ENCODE assay signal across 14 mouse cellular contexts in the genomic region with DNA sequence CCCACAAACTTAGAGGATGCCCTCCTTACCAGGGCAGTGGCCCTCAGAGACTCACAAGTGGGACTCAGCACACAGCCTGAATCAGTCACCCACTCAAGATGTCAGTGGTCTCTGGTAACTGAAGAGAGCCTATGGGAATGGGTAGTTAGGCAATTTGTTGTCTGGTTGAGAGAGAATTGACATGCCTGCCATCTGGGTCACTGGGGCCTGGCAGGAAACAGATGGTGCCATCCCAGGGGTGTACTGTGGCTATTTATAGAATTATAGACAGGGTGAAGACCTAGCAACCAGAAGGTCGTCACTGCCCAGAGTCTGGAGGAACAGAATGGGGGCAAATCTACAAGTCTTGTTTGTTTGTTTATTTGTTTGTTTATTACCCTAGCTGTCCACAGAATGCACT. TPM values are rescaled to one million over a fixed set of nuclear protein-coding genes. Genes with fewer than 3 reads are reported as not detected.
DNase-seq lines count a peak whose midpoint lies in the region.
"Had no signal": no experiment of that assay in that cellular context is flagged by ENCODE, and none has a peak within 500 bp of the region (broad histone marks: within the 10 kb centered on the region; RNA-seq: fewer than 3 reads in every experiment).

No protein-coding gene starts in this region.

- H3K27me3 ChIP-seq in heart, embryonic 10.5 days (ENCODE audit: insufficient read depth, poor library complexity, severe bottlenecking) = no peaks in the 10 kb centered on the region
- H3K27me3 ChIP-seq: neural tube, embryonic 12.5 days; stomach, embryonic 15.5 days had no signal

- peaks cover 7% of the 10 kb centered on the region; the same call in 1 of the 2 replicates for H3K4me1 ChIP-seq in heart, embryonic 10.5 days
- H3K4me1 ChIP-seq: stomach, embryonic 15.5 days had no signal

- 18% methylated on average over 1 of the region's 1 CpGs for WGBS in heart, embryonic 10.5 days

- H3K4me3 ChIP-seq in heart, embryonic 10.5 days = no peak overlapping the region
- H3K4me3 ChIP-seq: neural tube, embryonic 12.5 days; stomach, embryonic 15.5 days had no signal

- no peak for DNase-seq in heart, embryonic 10.5 days (ENCODE audit: low spot score)
- no peak for DNase-seq in heart, postnatal 36 days
- DNase-seq in A20 (ENCODE audit: low read depth, low spot score) (peak; percentile 17), MN1 (ENCODE audit: low spot score) (peak; percentile 69)
- peak; percentile 62 to 68 for DNase-seq in cerebellum, postnatal 36 days
- DNase-seq in ovary, adult 18-20 months (ENCODE audit: low spot score) = no peak
- no peak for DNase-seq in right cerebral cortex, postnatal 36 days (ENCODE audit: low spot score in 2 of 2)
- DNase-seq: adrenal gland, postnatal 25 days; kidney, adult 11 months; kidney, postnatal 4 days; liver; thymus, postnatal 4 days had no signal

- H3K27ac ChIP-seq in heart, embryonic 10.5 days = peak overlapping the region; percentile 29; the same call in 1 of the 2 replicates
- H3K27ac ChIP-seq: neural tube, embryonic 12.5 days; stomach, embryonic 15.5 days had no signal

- H3K36me3 ChIP-seq in heart, embryonic 10.5 days = no peaks in the 10 kb centered on the region
- H3K36me3 ChIP-seq: neural tube, embryonic 12.5 days; stomach, embryonic 15.5 days had no signal

- intact Hi-C loops in heart, postnatal 36 days (cut with DNase I) = no loop called here

- no peaks in the 10 kb centered on the region for H3K9me3 ChIP-seq in heart, embryonic 10.5 days
- H3K9me3 ChIP-seq: neural tube, embryonic 12.5 days; stomach, embryonic 15.5 days had no signal

RNA-seq across cellular contexts. Expression of gene Gsg1l, which starts 54.8 kb away (rescaled TPM):
- 3.1 and 7.2 TPM in 2 replicates for polyA plus RNA-seq in heart, embryonic 10.5 days (2016; fragmentation: Nextera tagmentation; extraction: Ambion mirVana)
- total RNA-seq in heart, postnatal 36 days (2021) = 10 to 100 TPM in 1 of 2 experiments, 1 to 10 TPM in 1; 7.1 to 10.6 TPM

Comparison
In these comparisons a context has a peak if more than half of its experiments do, and no peak if none do; other contexts are left out.
1. DNase-seq: peak in A20 (single experiment), MN1 (single experiment) and cerebellum, postnatal 36 days (2 of 2); none in heart, embryonic 10.5 days (single experiment), heart, postnatal 36 days (0 of 2), ovary, adult 18-20 months (single experiment) and right cerebral cortex, postnatal 36 days (0 of 2).